Mouse (Mus musculus) thymus, adult 2 months (tissue): ENCODE data around the gene Shisal2a.

Experiments
- CTCF ChIP-seq: fragments of 200-500 bp; IDR thresholded peaks from 2 replicates; pipeline ENCODE4 v1.5.1; 2012; ENCODE audit warnings: mild to moderate bottlenecking, control low read depth, low read length, moderate library complexity, borderline replicate concordance; ENCODE audit not compliant: control insufficient read depth, poor library complexity, insufficient read depth; ENCODE audit errors: extremely low read depth
- POLR2A ChIP-seq: fragments of 200-500 bp; IDR thresholded peaks from 2 replicates; pipeline ENCODE4 v1.6.1; 2012; ENCODE audit warnings: mild to moderate bottlenecking, low read length, control low read depth, moderate library complexity; ENCODE audit not compliant: control insufficient read depth, poor library complexity, insufficient read depth; ENCODE audit errors: extremely low read depth

GRCm38 (mm10) chr4:108327071-108327579 is 56.0 kb downstream of the Shisal2a start:
- TF ChIP-seq POLR2A (no peak), CTCF (no peak)
